Mouse (Mus musculus): ENCODE measurements at regions not wholly inside any gene's neighbourhood (a gene's known extent, or its start where the extent isn't known, plus 50 kb on each side); places are given as distances from the start of the nearest gene placed in this dataset.
"Not testable (repeated sequence)": the region's sequence is repeated elsewhere in the genome, so short reads cannot be mapped to it uniquely, and the experiment has no call there.

GRCm38 (mm10) chr4:105702036-105702435, 87.6 kb upstream of the Gm12728 start:
- no peak for DNase-seq
- intact Hi-C loops (cut with DNase I; ENCODE audit: low total_unique reads): no loop called here

- intact Hi-C loops (cut with DNase I; ENCODE audit: low total_unique reads): no loop called here
- no peak for DNase-seq
Observed at GRCm38 (mm10) chr4:105703408-105703807, 86.3 kb upstream of the Gm12728 start.

GRCm38 (mm10) chr4:105704271-105704670, 85.4 kb upstream of the Gm12728 start:
- DNase-seq: no peak
- intact Hi-C loops (cut with DNase I; ENCODE audit: low total_unique reads): no loop called here

GRCm38 (mm10) chr4:105705996-105706395, 83.7 kb upstream of the Gm12728 start:
- no peak for DNase-seq
- intact Hi-C loops (cut with DNase I; ENCODE audit: low total_unique reads): no loop called here

- no peak for DNase-seq
Observed at GRCm38 (mm10) chr4:105708080-105708796, 81.4 kb upstream of the Gm12728 start.

GRCm38 (mm10) chr4:105713956-105714355, 75.7 kb upstream of the Gm12728 start:
- intact Hi-C loops (cut with DNase I; ENCODE audit: low total_unique reads): no loop called here
- DNase-seq: no peak

More at GRCm38 (mm10) chr4:105708080-105708796, 81.4 kb upstream of the Gm12728 start:
- intact Hi-C loops (cut with DNase I; ENCODE audit: low total_unique reads): no loop called here

- no peak for DNase-seq
- intact Hi-C loops (cut with DNase I; ENCODE audit: low total_unique reads): no loop called here
Observed at GRCm38 (mm10) chr4:105718080-105718479, 71.6 kb upstream of the Gm12728 start.

- intact Hi-C loops (cut with DNase I; ENCODE audit: low total_unique reads): no loop called here
- DNase-seq: no peak
Observed at GRCm38 (mm10) chr4:105728696-105729095, 61.0 kb upstream of the Gm12728 start.

- intact Hi-C loops (cut with DNase I; ENCODE audit: low total_unique reads): no loop called here
- DNase-seq: no peak
Observed at GRCm38 (mm10) chr4:105730900-105731299, 58.8 kb upstream of the Gm12728 start.

GRCm38 (mm10) chr4:105735116-105735515, 54.6 kb upstream of the Gm12728 start:
- intact Hi-C loops (cut with DNase I; ENCODE audit: low total_unique reads); DNase-seq: not testable (repeated sequence)
